Mouse (Mus musculus): ENCODE results near the gene Meltf.
"Not testable (repeated sequence)": the region's sequence is repeated elsewhere in the genome, so short reads cannot be mapped to it uniquely, and the experiment has no call there.

The Meltf gene

DNA sequence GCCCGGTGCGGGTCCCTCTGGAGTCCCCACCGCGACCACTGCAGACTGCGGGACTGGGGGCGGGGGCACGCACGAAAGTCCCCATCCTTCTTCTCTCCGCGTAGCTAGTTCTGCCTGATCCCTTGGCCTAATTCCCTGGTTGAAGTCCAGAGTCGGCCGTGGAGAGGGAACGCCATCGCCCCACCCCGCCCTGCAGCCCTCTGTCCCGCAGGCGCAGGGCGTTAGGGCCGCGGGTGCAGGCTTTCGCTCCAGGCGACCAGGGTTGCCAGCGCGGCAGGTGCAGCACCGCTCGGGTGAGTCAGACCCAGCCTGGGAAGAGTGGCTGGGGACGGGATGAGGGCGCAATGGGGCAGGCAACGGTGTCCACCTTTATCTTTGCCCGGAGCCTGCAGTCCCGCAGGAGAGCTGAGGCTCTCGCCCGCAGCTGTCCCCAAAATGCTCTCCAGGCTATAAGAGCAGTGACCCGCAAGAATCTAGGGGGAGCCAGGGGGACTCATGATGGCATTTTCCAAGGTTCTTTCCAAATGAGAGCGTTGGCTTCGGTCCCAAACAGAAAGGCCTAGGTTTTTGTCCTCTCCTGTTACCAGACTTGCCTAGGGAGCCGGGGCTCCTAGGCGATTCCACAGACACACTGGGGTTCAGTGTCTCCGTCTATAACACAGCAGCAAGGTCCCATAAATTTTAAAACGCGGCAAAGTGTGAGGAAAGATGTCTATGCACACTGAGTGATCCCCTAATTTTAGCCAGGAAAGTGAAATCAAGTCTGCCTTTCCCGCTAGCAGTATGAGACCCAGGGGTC, 55.3 kb downstream of the Meltf start, which contains the start of gene Pigz:
Pigz (plus strand) TSS at position 101 of the 799 bp plus-strand sequence.
- no peak for DNase-seq (ENCODE audit: low read depth, low spot score)

- DNase-seq (ENCODE audit: low read depth, low spot score): no peak
Measured at GRCm38 (mm10) chr16:31934550-31935010, 56.0 kb downstream of the Meltf start.

DNA sequence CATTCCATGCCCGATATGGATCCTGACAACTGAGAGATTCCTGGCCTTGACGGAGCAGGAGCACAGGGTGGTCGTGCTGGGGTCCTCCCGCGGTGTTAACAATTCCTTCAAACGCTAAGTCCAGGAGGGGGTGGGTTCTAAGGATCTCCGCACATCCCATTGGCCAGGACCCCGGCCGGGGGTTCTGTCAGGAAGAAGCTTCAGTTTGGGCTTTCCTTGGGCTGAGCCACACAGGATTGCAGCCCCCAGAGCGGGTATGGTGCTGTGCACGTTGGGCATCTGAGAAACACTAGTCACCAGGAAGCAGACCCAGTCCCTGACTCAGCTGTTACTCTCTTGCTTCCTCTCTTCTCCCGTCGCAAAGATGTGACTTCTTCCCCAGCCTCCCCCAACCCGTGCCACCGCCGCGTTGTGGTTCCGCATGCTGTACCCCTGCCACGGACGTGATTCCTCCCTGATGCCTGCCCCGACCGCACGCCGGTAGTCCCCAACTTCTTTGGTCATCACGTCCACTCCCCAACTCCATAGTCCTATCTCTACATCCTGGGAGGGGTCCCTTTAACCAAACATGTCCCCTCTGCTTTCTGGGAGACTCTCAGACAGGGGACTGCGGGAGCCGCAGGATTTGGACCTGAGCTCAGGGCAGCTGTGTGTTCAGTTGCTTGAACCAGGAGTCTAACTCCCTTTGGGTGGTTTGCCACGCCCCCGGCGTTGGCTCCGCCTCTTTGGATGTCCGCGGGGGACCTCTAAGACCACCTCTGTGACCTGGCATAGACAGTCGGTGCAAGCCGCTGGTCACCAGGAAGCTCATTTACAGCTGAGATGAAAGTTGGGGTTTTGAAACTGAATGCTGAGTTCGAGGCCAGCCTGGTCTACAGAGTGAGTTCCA, 56.7 kb downstream of the Meltf start:
- DNase-seq (ENCODE audit: low read depth, low spot score): no peak

- no peak for DNase-seq (ENCODE audit: low read depth, low spot score)
Measured at GRCm38 (mm10) chr16:31936568-31936967, 58.0 kb downstream of the Meltf start.

- DNase-seq (ENCODE audit: low read depth, low spot score): no peak
Measured at GRCm38 (mm10) chr16:31938856-31939255, 60.2 kb downstream of the Meltf start.

GRCm38 (mm10) chr16:31940586-31940985, 62.0 kb downstream of the Meltf start:
- no peak for DNase-seq (ENCODE audit: low read depth, low spot score)

DNA sequence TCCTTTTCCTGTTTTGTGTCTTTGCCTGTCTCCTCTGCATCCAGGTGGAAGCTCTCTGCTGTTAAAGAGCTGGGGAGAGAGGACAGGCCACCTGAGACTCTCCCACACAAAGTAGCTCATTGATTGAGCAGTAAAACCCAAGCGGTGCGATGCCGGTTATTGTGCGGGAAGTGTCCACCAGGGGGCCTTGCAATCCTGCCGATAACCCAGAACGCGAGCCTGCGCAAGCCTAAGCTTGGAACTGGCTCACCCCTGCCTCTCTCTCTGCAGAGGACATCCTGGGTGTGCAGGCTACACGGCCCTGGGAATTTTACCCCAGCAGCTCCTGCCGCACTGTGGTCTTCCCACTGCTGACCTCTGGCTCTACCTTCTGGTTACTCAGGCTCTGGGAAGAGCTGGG, 65.4 kb downstream of the Meltf start:
- DNase-seq (ENCODE audit: low read depth, low spot score): peak; percentile 32

GRCm38 (mm10) chr16:31944698-31945255, 66.2 kb downstream of the Meltf start:
- no peak for DNase-seq (ENCODE audit: low read depth, low spot score)

GRCm38 (mm10) chr16:31945372-31945771, 66.8 kb downstream of the Meltf start:
- no peak for DNase-seq (ENCODE audit: low read depth, low spot score)

- not testable (repeated sequence) for DNase-seq (ENCODE audit: low read depth, low spot score)
Measured at GRCm38 (mm10) chr16:31945986-31946385, 67.4 kb downstream of the Meltf start.

GRCm38 (mm10) chr16:31947333-31947732, 68.7 kb downstream of the Meltf start:
- DNase-seq (ENCODE audit: low read depth, low spot score): peak; percentile 11

DNA sequence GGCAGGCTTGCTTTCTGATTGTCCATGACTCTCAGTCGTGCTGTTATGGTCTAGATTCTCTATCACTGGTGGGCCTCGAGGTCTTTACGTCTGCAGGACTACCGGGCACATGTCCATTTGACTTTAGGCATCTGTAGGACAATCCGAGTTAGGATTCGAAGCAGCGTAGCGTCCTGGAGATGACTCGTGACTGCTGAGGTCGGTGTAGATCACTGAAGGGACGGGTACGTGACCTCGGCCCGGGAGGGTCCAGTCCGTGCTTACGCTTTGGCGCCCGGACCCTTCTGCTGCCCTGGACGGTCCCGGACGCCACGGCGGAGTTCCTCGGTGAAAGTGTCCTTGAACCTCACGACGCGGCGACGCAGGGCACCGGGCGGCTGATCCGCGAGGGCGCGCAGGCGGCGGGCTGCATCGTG, 69.3 kb downstream of the Meltf start:
- no peak for DNase-seq (ENCODE audit: low read depth, low spot score)

GRCm38 (mm10) chr16:31948345-31948774, 69.8 kb downstream of the Meltf start, which contains the start of the genes 0610012G03Rik and Ncbp2:
0610012G03Rik (minus strand) TSS chr16:31948494.
Ncbp2 (plus strand) TSS chr16:31948513.
- peak; percentile 85 for DNase-seq (ENCODE audit: low read depth, low spot score)
